Mouse (Mus musculus): ENCODE data around the gene Nucb2.

DNA sequence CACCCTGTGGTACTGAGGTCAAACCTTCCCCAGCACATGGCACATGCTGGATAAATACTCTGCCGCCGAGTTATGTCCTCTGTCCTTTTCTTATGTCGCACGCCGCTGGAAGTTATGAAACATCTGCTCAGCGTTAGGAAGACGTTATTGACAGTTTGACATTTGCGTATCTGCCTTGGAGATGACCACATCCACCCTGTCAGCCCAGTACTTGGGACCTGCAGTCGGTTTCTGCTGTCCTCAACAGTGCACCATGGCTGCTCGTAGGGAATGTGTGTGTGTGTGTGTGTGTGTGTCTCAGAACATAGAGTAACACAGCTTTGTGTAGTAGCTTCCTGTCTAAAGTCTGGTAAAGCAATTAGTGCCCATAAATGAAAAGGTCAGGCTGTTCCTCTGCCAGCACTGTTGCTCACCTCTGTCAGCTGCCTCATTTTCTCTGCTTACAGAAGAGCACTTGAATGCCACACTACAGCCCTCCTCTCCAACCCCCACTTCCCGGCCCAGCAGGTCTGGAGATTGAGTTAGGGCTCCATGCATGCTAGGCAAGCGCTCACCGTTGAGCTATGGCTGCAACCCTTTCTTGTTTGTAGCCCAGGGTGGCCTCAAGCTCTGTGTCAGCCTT is 11.5 kb downstream of the Nucb2 start:
- TF ChIP-seq POLR2A (IDR thresholded peaks at IDR 0.05; ENCODE audit: control insufficient read depth, low read depth, low read length): no peak
- TF ChIP-seq CTCF (IDR thresholded peaks at IDR 0.05; ENCODE audit: control insufficient read depth, insufficient read depth, insufficient replicate concordance, low read depth, low read length): no peak
